Mouse (Mus musculus) lung, adult 2 months (tissue): ENCODE measurements at regions not wholly inside any gene's neighbourhood (a gene's known extent, or its start where the extent isn't known, plus 50 kb on each side); places are given as distances from the start of the nearest gene placed in this dataset.

Source experiments
- CTCF ChIP-seq: fragments of 200-500 bp; IDR thresholded peaks from 2 replicates; pipeline ENCODE4 v1.5.1; 2011; ENCODE audit warnings: mild to moderate bottlenecking, low read length, control low read depth; ENCODE audit not compliant: insufficient read depth
- POLR2A ChIP-seq: fragments of 200-500 bp; IDR thresholded peaks from 2 replicates; pipeline ENCODE4 v1.6.1; 2011; ENCODE audit warnings: low read depth, mild to moderate bottlenecking, control low read depth, low read length, borderline replicate concordance; ENCODE audit errors: extremely low read depth

GRCm38 (mm10) chr9:113324489-113324888, 383.6 kb downstream of the Pdcd6ip start:
- TF ChIP-seq CTCF = no peak
- TF ChIP-seq POLR2A = no peak
